Mouse (Mus musculus): Measurements from ENCODE around the gene Bpifb3.

Bpifb3 gene

GRCm38 (mm10) chr2:153917930-153918329 lies at the start of gene Bpifb3:
Gene Bpifb3 (plus strand): TSS chr2:153918230.
- no peak for DNase-seq (ENCODE audit: low spot score)

GRCm38 (mm10) chr2:153870984-153871383 lies 47.0 kb upstream of the Bpifb3 start, which contains the start of gene Sun5:
Gene Sun5 (minus strand): TSS chr2:153871084.
- no peak for DNase-seq (ENCODE audit: low spot score)

GRCm38 (mm10) chr2:153874745-153875144 lies 43.3 kb upstream of the Bpifb3 start, which contains the start of gene Bpifb2:
Gene Bpifb2 (plus strand): TSS chr2:153875045.
- no peak for DNase-seq (ENCODE audit: low spot score)

DNA sequence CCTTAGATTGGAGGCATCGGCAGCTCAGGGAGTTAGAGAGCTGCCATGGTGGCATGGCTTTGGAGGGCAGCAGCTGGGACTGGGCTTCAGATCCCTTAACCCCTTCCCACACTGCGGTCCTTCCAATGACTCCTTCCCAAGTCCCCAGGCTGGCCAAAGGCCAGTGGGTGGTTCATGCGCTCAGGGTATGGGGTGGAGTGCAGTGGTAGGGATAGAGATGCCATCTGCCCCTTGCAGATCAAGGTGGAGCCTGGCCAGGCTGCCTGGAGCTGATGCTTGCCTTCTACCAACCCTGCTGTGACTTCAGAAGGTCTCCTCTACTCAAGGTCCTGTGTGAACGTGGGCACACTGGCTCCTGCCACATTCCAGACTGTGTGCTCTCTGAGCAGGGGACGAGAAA lies 18.9 kb upstream of the Bpifb3 start:
- no peak for DNase-seq (ENCODE audit: low spot score)

GRCm38 (mm10) chr2:153900088-153900487 lies 17.9 kb upstream of the Bpifb3 start, which contains the start of gene Bpifb6:
Gene Bpifb6 (plus strand): TSS chr2:153900388.
- DNase-seq (ENCODE audit: low spot score): no peak

- DNase-seq (ENCODE audit: low spot score): no peak
Observed at GRCm38 (mm10) chr2:153902726-153903125, 15.3 kb upstream of the Bpifb3 start.

GRCm38 (mm10) chr2:153906626-153907025 lies 11.4 kb upstream of the Bpifb3 start:
- peak; percentile 9 for DNase-seq (ENCODE audit: low spot score)

GRCm38 (mm10) chr2:153914151-153914550 lies 3.9 kb upstream of the Bpifb3 start:
- DNase-seq (ENCODE audit: low spot score): peak; percentile 43

DNA sequence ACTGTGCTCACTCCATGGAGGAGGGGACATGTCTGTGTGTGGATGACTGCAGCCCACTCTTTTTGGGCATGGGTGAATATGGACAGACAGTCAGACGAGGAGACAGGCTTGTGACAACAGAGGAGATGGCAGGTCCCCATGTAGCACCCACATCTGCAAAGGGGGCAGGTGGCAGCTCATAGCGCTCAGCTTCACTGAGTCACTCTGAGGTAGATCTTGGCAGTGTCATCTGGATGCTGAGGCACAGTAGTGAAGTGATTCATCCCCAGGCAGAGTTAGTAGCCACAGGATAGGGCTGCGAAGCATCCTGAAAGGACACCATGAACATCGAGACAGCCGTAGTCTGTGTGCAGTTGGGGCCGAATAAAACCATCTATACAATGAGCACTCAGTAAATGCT lies 3.2 kb downstream of the Bpifb3 start:
- DNase-seq (ENCODE audit: low spot score): no peak

DNA sequence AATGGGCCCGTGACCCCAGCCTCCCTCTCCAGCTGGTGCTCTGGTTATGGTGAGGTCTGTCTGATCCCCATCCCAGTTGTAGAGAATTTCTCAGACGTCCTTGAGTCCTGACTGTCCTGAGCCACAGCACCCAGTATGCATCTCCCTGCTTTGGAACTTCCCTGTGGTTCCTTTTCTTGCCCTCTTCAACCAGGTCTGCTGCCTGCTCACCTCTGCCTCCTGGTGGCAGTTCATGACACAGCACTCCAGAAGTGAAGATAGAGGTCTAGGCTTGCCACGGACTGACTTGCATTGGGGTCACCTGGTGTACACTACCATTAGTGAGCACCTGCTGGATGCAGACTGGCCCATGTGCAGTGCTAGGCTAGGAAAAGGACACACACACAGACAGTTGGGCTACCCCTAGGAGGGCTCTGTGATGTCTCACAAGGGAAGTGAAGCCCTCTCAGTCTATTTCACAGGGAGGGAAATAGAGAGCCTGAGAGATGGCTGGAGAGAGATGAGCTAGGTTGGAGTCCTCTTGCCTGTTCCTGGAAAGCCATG lies 11.9 kb downstream of the Bpifb3 start:
- peak; percentile 65 for DNase-seq (ENCODE audit: low spot score)

GRCm38 (mm10) chr2:153931125-153931524 lies 13.1 kb downstream of the Bpifb3 start:
- no peak for DNase-seq (ENCODE audit: low spot score)

GRCm38 (mm10) chr2:153933311-153933710 lies 15.3 kb downstream of the Bpifb3 start:
- DNase-seq (ENCODE audit: low spot score): no peak

- no peak for DNase-seq (ENCODE audit: low spot score)
Observed at GRCm38 (mm10) chr2:153935348-153935747, 17.3 kb downstream of the Bpifb3 start.

DNA sequence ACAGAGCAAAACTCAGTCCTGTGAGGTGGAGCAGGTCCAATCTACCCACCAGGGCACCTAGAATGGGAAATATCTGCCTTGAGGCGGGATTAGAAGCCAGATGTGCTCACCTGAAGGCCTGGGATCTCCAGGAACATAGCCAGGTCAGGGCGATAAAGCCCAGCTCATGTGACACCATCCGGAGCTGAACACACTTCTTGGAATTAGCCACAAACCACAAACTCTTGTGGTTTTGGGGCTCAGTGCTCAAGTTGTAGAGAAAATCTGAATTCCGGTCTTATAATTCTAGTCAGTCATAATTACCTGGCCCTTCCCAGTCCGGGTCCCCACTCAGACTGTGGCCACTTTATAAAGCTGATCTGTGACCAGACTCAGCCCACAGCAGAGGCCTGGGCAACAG lies 19.8 kb downstream of the Bpifb3 start, which contains the start of gene Bpifb4:
Gene Bpifb4 (plus strand): TSS at position 370 of the 400 bp plus-strand sequence.
- no peak for DNase-seq (ENCODE audit: low spot score)

- DNase-seq (ENCODE audit: low spot score): peak; percentile 72
Observed at GRCm38 (mm10) chr2:153943537-153943936, 25.5 kb downstream of the Bpifb3 start.

- DNase-seq (ENCODE audit: low spot score): no peak
Observed at GRCm38 (mm10) chr2:153944567-153944966, 26.5 kb downstream of the Bpifb3 start.

- peak; percentile 58 for DNase-seq (ENCODE audit: low spot score)
Observed at GRCm38 (mm10) chr2:153952897-153953296, 34.9 kb downstream of the Bpifb3 start.

GRCm38 (mm10) chr2:153953836-153954235 lies 35.8 kb downstream of the Bpifb3 start:
- peak; percentile 52 for DNase-seq (ENCODE audit: low spot score)

DNA sequence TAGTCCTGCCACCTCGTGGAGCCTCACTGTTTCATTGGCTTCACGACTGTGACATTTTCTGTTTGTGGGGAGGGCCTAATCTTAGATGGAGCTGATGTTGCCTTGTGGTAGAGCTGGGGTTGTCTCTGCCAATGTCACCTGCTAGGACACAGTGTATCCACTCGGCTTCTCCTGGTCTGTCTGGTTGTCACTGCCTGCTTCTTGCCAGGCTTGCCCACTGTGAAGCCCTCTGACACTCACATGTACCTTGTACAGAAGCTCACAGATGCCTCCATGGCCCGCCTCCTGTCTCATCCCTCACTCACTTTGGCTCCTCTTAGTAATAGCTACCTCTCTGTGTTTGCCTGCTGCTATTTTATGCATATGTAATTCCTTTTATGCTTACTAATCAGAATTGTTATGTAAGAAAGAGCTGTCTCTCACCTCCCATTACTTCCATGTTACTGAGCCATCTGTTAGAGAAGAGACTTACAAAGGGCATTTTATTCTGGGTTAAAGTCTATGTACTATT lies 44.8 kb downstream of the Bpifb3 start:
- no peak for DNase-seq (ENCODE audit: low spot score)

GRCm38 (mm10) chr2:153963334-153963733 lies 45.3 kb downstream of the Bpifb3 start:
- no peak for DNase-seq (ENCODE audit: low spot score)

DNA sequence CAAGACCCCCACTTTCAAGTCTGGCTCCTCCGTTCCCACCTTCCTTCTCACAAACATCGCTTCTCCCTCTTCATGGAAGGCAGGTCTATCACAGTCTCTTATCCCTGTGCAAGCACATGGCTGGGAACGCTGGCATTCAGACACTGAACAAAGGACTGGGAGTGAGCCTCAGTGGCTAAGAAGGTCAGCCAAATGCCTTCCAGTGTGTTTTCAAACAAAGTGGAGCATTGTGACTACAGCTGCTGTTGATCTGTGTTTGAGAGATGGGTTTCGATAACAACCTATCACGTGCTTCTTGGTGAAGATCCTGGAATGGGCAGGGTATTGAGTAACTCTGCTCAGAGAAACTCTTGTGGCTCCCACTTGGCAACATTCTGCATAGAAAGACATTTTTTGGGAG lies 52.2 kb downstream of the Bpifb3 start:
- DNase-seq (ENCODE audit: low spot score): no peak

DNA sequence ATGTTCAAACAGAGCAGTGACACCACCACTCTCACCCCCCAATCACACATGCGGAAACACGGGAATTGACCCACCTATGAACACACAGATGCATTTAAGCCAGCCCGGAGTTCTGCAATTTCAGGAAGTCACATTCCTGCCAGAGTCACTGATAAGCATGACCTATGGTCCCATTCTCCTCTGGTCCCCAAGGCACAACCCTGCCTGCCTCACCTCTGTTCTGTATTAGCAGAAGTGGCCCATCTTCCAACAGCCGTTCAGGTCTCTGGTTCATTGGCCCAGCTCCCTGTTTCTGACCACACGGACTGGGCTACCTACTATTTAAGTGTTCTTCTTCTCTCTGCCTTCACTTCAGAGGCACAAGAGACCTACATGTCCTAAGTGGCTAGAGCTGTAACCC lies 56.6 kb downstream of the Bpifb3 start, which contains the start of gene Bpifa6:
Gene Bpifa6 (plus strand): TSS at position 364 of the 400 bp plus-strand sequence.
- no peak for DNase-seq (ENCODE audit: low spot score)
